Mouse (Mus musculus) ES-E14 (cell line): ENCODE results near the gene Pqlc2. TPM values are rescaled to one million over a fixed set of nuclear protein-coding genes. Genes with fewer than 3 reads are reported as not detected.

Experiments
- DNase-seq: peaks from one replicate; pipeline ENCODE4 v3.0.0-alpha.2; 2013; ENCODE audit warnings: low read depth, low spot score
- H3K27ac ChIP-seq: 2 replicates; pipeline ENCODE4 v1.5.1; 2012; ENCODE audit warnings: low read depth, mild to moderate bottlenecking, low read length, moderate library complexity, mixed read lengths; ENCODE audit not compliant: poor library complexity, insufficient read depth, severe bottlenecking
- H3K36me3 ChIP-seq: 2 replicates; pipeline ENCODE4 v1.6.1; 2012; ENCODE audit warnings: mild to moderate bottlenecking, low read length, moderate library complexity, mixed read lengths; ENCODE audit not compliant: control insufficient read depth, poor library complexity, insufficient read depth, severe bottlenecking
- H3K4me1 ChIP-seq, 2 experiments: fragments of 150-350 bp in 1 of 2; sonication (generic) in 1 of 2; 2 replicates each; pipeline ENCODE4 v1.6.1; 2012; ENCODE audit warnings: low read length in 2 of 2, mild to moderate bottlenecking in 1 of 2, mixed read lengths in 1 of 2; ENCODE audit not compliant: control insufficient read depth in 2 of 2, insufficient read depth in 2 of 2, poor library complexity in 1 of 2
- H3K4me3 ChIP-seq, 2 experiments: fragments of 150-350 bp in 1 of 2; sonication (generic) in 1 of 2; 2 replicates each; pipeline ENCODE4 v1.5.1; 2012; ENCODE audit warnings: low read length in 2 of 2, low read depth in 1 of 2, mild to moderate bottlenecking in 1 of 2, mixed read lengths in 1 of 2; ENCODE audit not compliant: insufficient read depth in 1 of 2, poor library complexity in 1 of 2, severe bottlenecking in 1 of 2
- H3K9ac ChIP-seq: 2 replicates; pipeline ENCODE4 v1.6.1; 2012; ENCODE audit warnings: low read depth, mild to moderate bottlenecking, low read length, mixed read lengths; ENCODE audit not compliant: poor library complexity, insufficient read depth, severe bottlenecking
- H3K9me3 ChIP-seq: fragments of 150-350 bp; sonication (generic); 2 replicates; pipeline ENCODE4 v1.6.1; 2012; ENCODE audit warnings: low read depth, mild to moderate bottlenecking, low read length; ENCODE audit not compliant: control insufficient read depth, insufficient read depth
- CHD2 ChIP-seq: IDR thresholded peaks from 2 replicates; pipeline ENCODE4 v1.6.1; 2014; ENCODE audit warnings: mild to moderate bottlenecking, low read depth, low read length, inconsistent platforms
- HCFC1 ChIP-seq: IDR thresholded peaks from 2 replicates; pipeline ENCODE4 v1.6.1; 2012; ENCODE audit warnings: low read length, inconsistent platforms, borderline replicate concordance; ENCODE audit not compliant: insufficient read depth
- MAFK ChIP-seq: IDR thresholded peaks from 2 replicates; pipeline ENCODE4 v1.6.1; 2014; ENCODE audit warnings: mild to moderate bottlenecking, low read depth, low read length, inconsistent platforms; ENCODE audit not compliant: insufficient read depth
- ZC3H11A ChIP-seq: IDR thresholded peaks from 2 replicates; pipeline ENCODE4 v1.6.1; 2012; ENCODE audit warnings: low read depth, mild to moderate bottlenecking, inconsistent platforms, low read length, borderline replicate concordance
- ZNF384 ChIP-seq: IDR thresholded peaks from 2 replicates; pipeline ENCODE4 v1.6.1; 2012; ENCODE audit warnings: low read depth, low read length, inconsistent platforms
- in situ Hi-C, 2 experiments: fragments of 600-800 bp; cut with MboI; formaldehyde crosslinking; loops; one replicate each; pipeline ENCODE4 v1.15.1; 2025; ENCODE audit warnings: low sequenced_read_pairs in 2 of 2, inconsistent platforms in 1 of 2; ENCODE audit not compliant: unreplicated experiment in 2 of 2
- total RNA-seq: library from RNA; depleted of rRNA; stranded (reverse); fragments of 300-350 nt; gene quantifications from 2 replicates; pipeline ENCODE4 v1.2.3, GENCODE M21; 2012; rRNA removed

Gene Pqlc2
- total RNA-seq, 1 experiment: 25.0 TPM

GRCm38 (mm10) chr4:139244176-139244575 lies 66.3 kb downstream of the Pqlc2 start:
- no peaks in the 10 kb centered on the region for H3K9me3 ChIP-seq
- H3K4me1 ChIP-seq: peaks cover 0 to 21% of the 10 kb centered on the region in 2 experiments; a peak in 2 of 4 replicates
- no peak overlapping the region for H3K27ac ChIP-seq
- peaks cover 43% of the 10 kb centered on the region for H3K36me3 ChIP-seq
- TF ChIP-seq ZC3H11A (no peak), ZNF384 (no peak), HCFC1 (no peak), CHD2 (no peak), MAFK (no peak)
- H3K4me3 ChIP-seq: no peak overlapping the region
- in situ Hi-C loops: no loop called here
- DNase-seq: no peak
- no peak overlapping the region for H3K9ac ChIP-seq

Other genes starting within 250 kb of the Pqlc2 start
- gene Htr6, start 235.1 kb downstream of the Pqlc2 start, total RNA-seq: 0.13 and 0.37 TPM in 2 replicates
- gene Nbl1, start 217.7 kb downstream of the Pqlc2 start, total RNA-seq: 4.5 and 12.5 TPM in 2 replicates
- 141 and 147 TPM in 2 replicates for gene Minos1, start 179.6 kb downstream of the Pqlc2 start, total RNA-seq
- 86.7 and 111 TPM in 2 replicates for gene Capzb, start 117.8 kb downstream of the Pqlc2 start, total RNA-seq
- gene Akr7a5, start within 50 bp of the Pqlc2 start, total RNA-seq: 24.7 and 27.2 TPM in 2 replicates
- 290 and 318 TPM in 2 replicates for gene Mrto4, start 41.9 kb upstream of the Pqlc2 start, total RNA-seq
- 88.0 and 136 TPM in 2 replicates for gene Emc1, start 41.9 kb upstream of the Pqlc2 start, total RNA-seq
- gene Ubr4, start 41.9 kb upstream of the Pqlc2 start, total RNA-seq: 199 and 224 TPM in 2 replicates
- 11.2 and 19.3 TPM in 2 replicates for gene Iffo2, start 219.8 kb upstream of the Pqlc2 start, total RNA-seq